Mouse (Mus musculus): ENCODE results near the gene Abhd17a. TPM values are rescaled to one million over a fixed set of nuclear protein-coding genes. Genes with fewer than 3 reads are reported as not detected.
"Not testable (repeated sequence)": the region's sequence is repeated elsewhere in the genome, so short reads cannot be mapped to it uniquely, and the experiment has no call there.

Abhd17a gene
- total RNA-seq, 2 experiments from 2014 or later: 131 to 133 TPM

DNA sequence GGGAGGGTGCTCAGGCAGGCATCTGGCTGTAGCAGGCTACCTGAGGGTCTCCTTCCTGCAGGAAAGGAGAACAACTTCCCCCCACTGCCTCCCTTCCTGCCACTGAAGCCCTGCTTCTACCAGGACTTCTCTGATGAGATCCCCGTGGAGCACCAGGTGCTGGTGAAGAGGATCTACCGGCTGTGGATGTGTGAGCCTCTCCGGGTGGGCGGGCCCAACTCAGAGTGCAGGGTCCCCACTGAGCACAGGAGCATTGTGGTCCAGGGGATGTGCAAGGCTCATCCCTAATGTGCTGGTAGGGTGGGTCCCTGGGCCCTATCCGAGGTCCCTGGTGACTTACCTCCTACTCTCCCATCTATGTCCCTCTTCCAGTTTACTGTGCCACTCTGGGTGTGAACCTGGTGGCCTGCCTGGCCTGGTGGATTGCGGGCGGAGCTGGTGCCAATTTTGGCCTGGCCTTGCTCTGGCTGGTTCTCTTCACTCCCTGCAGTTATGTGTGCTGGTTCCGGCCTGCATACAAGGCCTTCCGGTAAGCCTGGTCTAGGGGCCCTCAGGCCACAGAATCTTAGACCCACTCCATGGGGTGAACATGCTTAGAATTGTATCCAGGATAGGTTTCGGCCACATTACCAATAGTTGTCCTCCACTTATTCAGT is 19.3 kb upstream of the Abhd17a start:
- intact Hi-C loops (cut with DNase I): no loop called here
- no peak for DNase-seq

DNA sequence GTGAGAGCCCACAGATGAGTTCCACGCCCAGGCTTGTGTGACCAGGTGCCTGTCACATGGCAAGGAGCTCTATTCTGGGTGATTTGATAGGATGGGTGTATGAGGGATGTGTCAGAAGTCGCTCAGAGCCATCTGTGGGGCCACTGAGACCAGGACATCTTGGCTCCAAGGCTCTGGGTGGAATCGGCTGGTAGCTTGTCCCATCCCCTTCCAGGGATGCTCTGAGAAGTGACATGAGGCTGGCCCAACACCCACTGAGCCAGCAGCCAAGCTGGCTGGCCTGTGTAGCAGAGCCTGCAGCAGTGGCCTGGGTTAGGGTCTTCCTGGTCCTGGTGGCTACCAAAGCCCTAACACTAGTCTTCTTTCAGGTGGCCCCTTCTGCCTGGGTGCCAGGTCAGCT is 18.3 kb upstream of the Abhd17a start:
- no peak for DNase-seq
- intact Hi-C loops (cut with DNase I): no loop called here

DNA sequence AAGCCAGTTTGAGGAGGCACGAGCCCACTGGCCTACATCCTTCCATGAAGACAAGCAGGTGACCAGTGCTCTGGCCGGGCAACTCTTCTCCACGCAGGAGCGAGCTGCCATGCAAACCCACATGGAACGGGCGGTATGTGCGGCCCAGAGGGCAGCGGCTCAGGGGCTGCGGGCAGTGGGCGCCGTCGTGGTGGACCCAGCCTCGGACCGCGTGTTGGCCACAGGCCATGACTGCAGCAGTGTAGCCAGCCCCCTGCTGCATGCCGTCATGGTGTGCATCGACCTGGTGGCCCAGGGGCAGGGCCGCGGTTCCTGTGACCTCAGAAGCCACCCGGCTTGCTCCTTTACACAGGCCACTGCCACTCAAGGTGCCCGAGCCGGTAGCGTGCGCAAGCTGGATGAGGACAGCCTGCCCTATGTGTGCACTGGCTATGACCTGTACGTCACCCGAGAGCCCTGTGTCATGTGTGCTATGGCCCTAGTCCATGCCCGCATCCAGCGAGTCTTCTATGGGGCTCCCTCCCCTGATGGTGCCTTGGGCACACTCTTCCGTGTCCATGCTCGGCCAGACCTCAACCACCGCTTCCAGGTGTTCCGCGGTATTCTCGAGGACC is 16.7 kb upstream of the Abhd17a start:
- intact Hi-C loops (cut with DNase I): no loop called here
- DNase-seq: no peak

DNA sequence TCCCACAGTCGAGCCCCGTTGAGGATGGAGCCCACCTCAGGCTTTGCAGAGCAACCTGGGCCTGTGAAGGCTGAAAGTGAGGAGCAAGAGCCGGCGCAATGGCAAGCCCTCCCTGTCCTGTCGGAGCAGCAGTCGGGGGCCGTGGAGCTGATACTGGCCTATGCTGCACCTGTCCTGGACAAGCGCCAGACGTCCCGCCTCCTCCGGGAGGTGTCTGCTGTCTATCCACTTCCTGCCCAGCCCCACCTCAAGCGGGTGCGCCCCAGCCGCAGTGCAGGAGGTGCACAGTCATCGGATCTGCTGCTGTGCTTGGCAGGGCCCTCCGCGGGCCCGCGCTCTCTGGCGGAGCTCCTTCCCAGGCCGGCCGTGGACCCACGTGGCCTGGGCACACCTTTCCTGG is 16.2 kb upstream of the Abhd17a start:
- intact Hi-C loops (cut with DNase I): no loop called here
- no peak for DNase-seq

DNA sequence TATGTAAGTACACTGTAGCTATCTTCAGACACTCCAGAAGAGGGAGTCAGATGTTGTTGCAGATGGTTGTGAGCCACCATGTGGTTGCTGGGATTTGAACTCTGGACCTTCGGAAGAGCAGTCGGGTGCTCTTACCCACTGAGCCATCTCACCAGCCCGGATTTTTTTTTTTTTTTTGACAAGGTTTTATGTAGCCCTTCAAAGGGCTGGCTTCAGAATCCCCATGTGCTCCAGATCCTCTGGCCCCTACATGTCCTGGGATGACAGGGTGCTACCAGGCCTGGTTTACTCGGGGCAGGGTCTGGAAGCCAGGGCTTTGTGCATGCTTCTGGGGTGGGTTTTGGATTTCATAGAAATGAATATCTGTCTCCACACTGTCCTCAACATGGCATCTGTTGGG is 15.6 kb upstream of the Abhd17a start, which contains the start of gene Gm49322:
Gene Gm49322, plus strand, starts transcription at position 301 of the 400 bp plus-strand sequence.
- DNase-seq; intact Hi-C loops (cut with DNase I): not testable (repeated sequence)

GRCm38 (mm10) chr10:80604988-80605387 is 14.8 kb upstream of the Abhd17a start:
- intact Hi-C loops (cut with DNase I): no loop called here

GRCm38 (mm10) chr10:80604001-80604509 is 13.9 kb upstream of the Abhd17a start:
- intact Hi-C loops (cut with DNase I): no loop called here
- no peak for DNase-seq

More at GRCm38 (mm10) chr10:80604988-80605387, 14.8 kb upstream of the Abhd17a start:
- DNase-seq: no peak

GRCm38 (mm10) chr10:80603364-80603763 is 13.2 kb upstream of the Abhd17a start:
- no peak for DNase-seq
- intact Hi-C loops (cut with DNase I): no loop called here

DNA sequence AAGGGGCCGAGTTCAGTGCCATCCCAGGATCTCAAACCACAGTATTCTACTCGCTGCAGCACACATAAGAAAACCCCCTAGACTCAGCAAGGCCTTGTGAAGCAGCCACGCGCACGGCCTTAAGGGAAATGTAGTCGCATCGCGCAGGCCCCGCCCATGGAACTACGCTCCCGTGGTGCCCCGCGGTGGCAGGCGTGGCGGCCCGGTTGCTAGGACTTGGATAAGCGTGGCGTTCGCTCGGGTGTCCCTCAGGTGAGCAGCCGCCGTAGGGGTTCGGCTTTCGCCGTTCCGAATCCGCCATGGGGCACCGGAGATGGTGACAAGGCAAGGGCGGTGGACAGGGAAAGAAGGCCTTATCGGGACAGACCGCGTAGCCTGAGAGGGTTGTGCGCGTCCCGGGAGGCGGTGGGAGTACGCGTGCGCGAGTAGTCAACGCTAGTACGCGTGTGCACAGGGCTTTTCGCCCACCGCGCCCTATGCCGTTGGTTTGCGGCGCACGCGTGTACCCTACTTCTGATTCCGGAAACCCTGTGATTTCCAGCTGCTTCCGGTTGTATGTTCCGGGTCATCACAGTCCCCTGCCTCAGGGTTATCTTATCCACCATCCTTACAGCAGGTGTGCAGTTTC is 12.7 kb upstream of the Abhd17a start, which contains the start of the genes Scamp4 and Adat3:
Gene Scamp4, plus strand, starts transcription at position 175 of the 628 bp plus-strand sequence.
Gene Adat3, plus strand, starts transcription at position 183 of the 628 bp plus-strand sequence.
- DNase-seq: peak; percentile 96
- intact Hi-C loops (cut with DNase I): no loop called here

GRCm38 (mm10) chr10:80596318-80596717 is 6.2 kb upstream of the Abhd17a start:
- intact Hi-C loops (cut with DNase I): no loop called here

GRCm38 (mm10) chr10:80589127-80589878 is 838 bp downstream of the Abhd17a start:
- intact Hi-C loops (cut with DNase I): no loop called here
- DNase-seq: no peak

More at GRCm38 (mm10) chr10:80596318-80596717, 6.2 kb upstream of the Abhd17a start:
- DNase-seq: no peak

DNA sequence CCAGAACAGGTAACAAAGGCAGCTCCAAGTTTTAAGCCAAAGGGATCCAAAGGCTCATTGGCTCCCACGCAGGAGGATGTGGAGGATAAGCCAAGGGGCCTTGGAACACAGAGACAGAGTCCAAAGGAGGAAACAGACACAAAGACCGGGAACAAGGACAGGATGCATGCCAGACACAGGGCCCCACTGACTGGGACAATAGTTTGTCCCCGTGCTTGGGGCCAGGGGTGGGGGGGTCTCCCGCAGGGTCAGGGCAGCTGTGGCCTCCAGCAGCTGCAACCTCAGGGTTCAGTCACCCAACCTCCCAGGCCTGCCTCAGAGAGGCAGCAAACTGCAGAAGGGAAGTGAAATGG is 2.9 kb downstream of the Abhd17a start:
- no peak for DNase-seq
- intact Hi-C loops (cut with DNase I): no loop called here

DNA sequence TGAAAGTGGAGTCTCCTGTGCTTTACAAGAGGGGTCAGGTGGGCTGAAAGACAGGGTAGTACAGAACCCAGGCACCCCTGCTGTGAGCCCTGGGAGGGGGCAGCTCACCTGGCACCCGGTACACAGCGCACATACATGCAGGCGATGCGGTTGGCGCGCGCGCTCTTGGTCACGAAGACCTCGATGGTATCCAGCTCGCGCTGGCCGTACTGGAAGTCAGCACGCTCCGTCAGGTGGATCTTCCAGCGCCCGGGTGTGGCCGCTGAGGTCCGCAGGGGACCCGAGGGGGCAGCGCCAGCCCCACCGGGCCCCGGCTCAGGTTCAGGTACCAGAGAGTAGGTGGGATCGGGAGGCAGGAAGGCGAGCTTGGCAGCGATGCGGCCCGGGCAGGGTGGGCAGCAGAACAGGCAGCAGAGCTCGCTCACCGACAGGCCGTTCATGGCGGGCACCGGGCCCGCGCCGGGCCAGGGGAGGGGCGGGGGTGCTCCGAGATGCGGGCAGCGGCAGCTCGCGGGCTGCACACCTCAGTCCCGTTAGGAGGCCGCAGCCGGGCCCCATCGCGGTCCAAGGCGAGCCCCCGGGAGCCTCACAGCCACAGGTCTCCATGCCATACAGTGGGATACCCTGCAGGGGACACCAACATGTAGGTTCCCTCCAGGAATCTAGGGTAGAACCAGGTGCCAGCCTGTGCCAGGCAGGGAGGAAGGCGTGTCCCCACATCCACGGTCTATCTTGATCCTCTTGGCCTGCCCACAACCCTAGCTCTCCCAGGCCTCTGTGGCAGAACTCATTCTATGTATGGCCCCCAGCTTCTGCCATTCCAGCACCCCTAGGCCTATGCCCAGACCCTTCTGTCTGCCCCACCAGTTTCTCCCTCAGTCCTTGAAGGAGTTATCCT is 3.5 kb downstream of the Abhd17a start:
- intact Hi-C loops (cut with DNase I): no loop called here

GRCm38 (mm10) chr10:80585581-80585980 is 4.6 kb downstream of the Abhd17a start:
- no peak for DNase-seq
- intact Hi-C loops (cut with DNase I): no loop called here

More for the DNA sequence above, 3.5 kb downstream of the Abhd17a start:
- no peak for DNase-seq

- no peak for DNase-seq
- intact Hi-C loops (cut with DNase I): no loop called here
Observed at GRCm38 (mm10) chr10:80584642-80585552, 5.2 kb downstream of the Abhd17a start.

- intact Hi-C loops (cut with DNase I): no loop called here
- DNase-seq: peak; percentile 41
Observed at GRCm38 (mm10) chr10:80584045-80584488, 6.1 kb downstream of the Abhd17a start.

- DNase-seq: no peak
- intact Hi-C loops (cut with DNase I): no loop called here
Observed at GRCm38 (mm10) chr10:80583047-80583446, 7.1 kb downstream of the Abhd17a start.

GRCm38 (mm10) chr10:80578911-80579310 is 11.2 kb downstream of the Abhd17a start:
- DNase-seq: peak; percentile 57
- intact Hi-C loops (cut with DNase I): loop anchor here (5.0 kb wide), 1 partner anchor 108 kb away; no protein-coding TSS in a partner anchor
